Mouse (Mus musculus) gastrocnemius, postnatal 25 days (tissue): ENCODE measurements around the gene Rbck1. TPM values are rescaled to one million over a fixed set of nuclear protein-coding genes. Genes with fewer than 3 reads are reported as not detected.

ENCODE experiments used
- DNase-seq: peaks from one replicate; pipeline ENCODE4 v3.0.0; 2022
- total RNA-seq, 2 experiments: library from RNA; stranded (reverse); gene quantifications; 1 replicate in 1 of 2; 2 replicates in 1 of 2; pipeline ENCODE4 v1.2.3; 2021

The Rbck1 gene
- total RNA-seq, 2 experiments from 2014 or later = 26.6 to 32.2 TPM

DNA sequence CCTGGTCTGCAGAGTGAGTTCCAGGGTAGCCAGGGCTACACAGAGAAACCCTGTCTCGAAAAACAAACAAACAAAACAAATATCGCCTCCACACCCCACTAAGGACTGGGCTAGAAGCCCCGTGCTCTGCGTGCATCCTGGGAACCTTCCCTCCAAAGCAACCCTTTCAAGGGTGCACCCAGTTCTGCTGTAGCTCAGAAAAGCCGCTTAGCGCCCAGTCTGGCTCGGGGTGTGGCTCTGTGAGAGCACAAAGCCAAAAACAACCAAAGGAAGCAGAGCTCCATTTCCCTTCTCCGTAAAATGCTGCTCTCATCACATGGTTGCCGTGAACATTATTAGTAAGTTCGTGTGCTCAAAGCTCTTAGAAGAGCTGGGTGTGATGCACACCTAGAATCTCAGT, 11.9 kb upstream of the Rbck1 start:
- DNase-seq = no peak

DNA sequence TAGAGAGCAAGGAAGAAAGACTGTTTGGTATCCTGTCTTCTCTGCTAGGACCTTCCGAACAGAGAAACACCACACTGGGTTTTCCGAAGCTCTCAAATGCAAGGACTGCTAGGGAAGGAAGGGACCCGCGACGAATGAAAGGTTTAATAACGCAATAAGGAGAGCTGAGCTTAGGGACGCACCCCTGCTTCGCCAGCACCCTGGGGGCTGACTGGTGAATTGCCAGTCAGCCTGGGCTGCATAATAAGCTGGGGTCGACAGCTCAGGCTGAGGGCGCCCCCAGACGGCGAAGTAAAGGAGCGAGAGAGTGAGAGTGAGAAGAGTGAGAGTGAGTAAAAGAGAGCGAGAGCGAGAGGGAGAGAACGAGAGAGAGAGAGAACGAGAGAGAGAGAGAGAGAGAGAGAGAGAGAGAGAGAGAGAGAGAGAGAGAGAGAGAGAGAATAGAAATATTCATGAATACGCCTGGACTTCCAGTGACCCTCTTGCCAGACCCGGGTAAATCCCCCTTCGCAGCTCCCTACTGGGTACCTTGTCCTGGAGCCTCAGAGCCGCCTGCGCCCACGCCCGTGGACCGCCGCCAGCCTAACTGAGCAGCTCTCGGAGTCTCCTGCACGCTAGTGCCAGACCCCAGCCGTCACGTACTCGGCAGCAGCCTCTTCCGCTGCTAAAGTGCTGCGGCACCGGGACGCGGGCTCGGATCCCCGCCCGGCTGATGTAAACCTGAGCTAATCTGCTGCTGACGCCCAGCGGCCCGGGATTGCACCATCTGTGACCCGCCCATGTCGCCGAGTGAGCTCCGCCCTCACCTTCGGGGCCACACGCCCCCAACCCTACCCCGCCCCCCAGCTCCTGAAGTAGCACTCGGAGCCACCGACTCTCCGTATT, 11.1 kb upstream of the Rbck1 start, which contains the start of gene Trib3:
TSS of gene Trib3 (minus strand) at position 704 of the 885 bp plus-strand sequence.
- DNase-seq = peak; percentile 77

DNA sequence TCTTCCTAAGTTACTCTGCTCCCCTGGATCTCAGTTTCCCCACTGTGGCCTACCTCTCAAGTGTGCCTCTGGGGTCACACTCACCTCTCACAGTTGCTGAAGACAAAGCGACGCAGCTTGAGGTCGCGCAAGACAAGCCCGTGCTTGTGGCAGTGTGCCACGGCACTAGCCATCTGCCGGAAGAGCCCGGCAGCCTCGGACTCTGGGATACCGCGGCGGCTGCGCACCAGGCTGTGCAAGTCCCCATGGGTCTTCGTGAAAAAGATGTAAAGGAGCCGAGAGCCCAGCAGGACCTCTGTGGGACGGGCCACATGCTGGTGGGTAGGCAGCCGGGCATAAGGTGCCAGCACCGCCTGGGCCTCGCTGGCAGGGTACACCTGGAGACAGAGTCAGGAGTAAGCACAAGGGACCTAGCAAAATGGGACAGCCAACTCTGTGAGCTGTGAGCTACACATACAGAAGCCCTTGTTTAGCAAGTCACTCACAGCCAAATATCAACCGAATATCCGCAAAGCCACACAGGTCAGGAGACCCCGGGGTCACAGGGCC, 7.3 kb upstream of the Rbck1 start:
- no peak for DNase-seq

DNA sequence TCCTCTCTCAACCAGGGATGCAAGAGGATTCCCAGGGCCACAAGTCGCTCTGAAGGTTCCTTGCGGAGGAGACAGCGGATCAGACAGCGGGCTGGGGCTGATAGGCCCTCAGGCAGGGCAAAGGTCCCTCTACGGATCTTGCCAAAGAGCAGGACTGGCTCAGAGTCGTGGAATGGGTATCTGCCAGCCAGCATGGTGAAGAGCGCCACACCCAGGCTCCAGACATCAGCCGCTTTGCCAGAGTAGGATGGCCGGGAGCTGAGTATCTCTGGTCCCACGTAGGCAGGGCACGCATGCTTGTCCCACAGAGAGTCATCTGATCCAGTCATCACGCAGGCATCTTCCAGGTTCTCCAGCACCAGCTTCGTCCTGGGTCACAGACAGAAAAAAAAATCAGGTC, 5.9 kb upstream of the Rbck1 start:
- no peak for DNase-seq

DNA sequence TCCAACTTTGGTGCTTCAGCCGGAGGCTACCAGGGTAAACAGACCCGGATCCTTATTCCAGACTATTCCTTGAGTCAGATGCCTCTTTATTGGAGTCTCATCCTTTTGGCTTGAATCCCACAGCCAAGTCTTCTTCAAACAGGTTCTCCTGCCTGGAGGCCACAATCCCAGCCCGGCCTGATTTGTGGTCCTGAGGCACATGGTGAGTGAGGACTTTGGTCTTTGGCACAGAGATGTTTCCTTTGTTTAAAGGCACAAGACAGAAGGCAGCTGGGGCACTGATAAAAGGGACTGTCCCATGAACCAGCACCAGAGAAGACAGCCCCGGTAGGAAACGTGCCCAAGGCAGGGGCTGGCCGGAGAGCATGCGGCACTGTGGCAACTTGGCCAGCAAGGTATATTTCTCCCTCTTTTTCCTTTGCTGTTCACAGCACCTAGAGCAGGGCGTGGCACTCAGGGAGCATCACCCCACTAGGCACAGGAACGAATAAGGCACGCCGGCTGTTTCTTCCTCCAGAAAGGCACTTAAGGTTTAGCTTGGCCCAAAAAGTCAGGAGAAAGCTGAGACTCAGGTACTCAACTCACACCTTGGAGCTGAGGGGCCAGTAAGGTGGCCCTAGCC, 5.2 kb upstream of the Rbck1 start:
- DNase-seq = no peak

DNA sequence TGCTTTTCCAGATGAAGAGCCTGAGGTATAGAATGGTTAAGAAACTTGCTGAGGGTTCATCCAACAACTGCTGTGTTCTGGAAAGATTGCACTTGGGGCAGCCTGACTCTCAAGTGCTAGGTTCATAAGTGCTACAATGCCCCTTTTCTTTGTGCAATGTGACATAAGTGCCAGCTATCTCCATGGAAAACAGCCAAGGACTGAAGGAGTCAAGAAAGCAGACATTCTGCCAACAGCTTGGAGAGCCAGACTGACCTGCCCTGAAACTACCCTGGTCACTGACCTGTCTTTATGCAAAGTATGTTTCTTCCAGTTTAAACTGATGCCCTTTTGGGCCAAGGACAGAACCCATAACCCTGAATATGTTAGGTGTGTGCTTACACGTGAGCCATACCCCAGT, 4.4 kb upstream of the Rbck1 start:
- no peak for DNase-seq

DNA sequence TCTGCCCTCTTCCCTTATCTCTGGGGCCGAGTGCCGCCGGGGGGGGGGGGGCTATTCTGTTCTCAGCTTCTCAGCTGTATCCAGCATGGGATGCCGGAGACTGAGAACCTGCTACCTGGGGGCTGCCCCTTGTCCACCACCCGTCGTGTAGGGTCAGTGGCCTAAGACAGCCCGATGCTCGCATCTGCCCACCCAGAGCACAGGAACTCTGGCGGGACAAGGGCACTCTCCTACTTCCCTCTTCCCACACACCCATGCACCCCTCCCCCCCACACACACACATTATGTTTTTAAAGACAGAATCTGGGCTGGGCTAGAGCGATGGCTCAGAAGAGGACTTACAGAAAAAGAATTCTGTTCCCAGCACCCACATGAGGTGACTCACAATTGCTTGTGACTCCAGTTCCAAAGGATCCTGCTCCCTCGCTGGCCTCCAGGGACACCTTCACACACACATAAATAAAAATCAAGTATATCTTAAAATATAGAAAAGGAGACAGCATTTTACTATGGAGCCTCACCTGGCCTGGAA, 2.9 kb upstream of the Rbck1 start:
- no peak for DNase-seq

DNA sequence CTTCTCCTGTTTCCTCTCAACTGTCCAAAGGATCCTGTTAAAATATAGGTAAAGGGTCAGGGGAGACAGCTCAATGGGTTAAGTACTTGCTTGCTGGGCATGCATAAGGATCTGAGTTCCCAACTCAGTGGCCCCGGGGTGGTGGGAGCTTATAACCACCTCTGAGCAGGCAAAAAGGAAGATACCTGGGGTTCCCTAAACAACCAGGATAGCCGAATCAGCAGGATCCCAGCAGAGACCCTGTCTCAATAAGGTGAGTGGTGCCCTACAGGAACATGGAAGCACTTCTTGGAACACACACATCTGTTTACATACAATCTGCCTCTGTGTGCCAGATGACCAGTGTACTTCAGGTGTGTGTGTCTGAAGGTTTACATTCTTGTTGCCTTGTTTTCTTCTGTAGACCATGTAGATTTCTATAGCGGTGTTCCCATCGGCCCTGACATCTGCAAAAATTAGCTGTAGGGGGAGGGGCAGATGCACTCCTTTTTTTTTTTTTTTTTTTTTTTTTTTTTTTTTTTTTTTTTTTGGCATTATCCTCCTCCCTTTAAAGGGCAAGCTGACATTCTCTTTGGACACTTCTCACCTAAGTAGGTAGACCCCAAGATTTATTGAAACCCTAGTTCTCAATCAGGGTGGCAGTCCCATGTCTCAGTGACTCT, 1.0 kb upstream of the Rbck1 start:
- DNase-seq = no peak

DNA sequence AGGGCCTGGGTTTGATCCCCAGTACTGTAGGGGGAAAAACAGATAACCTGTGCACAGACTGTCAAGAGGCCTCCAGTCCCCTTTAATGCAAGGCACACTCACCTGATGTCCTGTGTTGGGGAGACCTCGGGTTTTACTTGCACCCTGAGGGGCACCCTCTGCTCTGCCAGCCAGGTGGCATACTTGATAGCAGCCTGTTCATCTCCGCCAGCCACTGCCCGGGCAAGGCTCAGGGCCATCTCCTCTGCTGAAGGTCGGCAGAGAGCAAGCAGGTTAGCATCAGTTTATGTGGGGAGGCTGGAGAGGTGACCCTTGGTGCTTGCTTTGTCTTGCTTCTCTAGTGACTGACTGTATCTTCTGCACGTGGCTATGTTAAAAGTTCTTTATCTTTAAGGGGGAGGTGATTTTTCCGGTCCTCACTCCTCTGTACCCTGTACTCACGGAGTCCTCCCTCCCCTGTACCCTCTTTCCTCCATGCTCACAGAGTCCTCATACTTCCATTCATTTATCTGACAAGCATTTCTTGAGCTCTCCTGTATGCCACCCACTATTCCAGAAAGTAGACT, 1.5 kb downstream of the Rbck1 start:
- DNase-seq = no peak

DNA sequence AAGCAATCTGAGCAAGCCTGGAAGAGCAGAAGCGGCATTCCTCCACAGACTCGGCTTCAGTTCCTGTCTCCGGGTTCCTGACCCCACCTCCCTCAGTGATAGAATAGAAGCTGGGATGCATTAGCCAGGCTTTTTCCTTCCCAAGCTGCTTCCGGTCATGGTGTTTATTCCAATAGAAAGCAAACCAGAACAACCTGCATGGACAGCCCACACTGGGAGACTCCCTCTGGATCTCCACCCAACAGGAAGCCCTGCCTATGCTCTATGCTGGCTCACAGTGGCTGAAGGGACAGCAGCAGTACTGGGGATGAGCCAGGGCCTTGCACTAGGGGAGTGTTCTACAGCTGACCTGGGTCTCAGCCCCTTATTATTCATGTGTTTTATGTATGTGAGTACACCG, 4.5 kb downstream of the Rbck1 start:
- no peak for DNase-seq

DNA sequence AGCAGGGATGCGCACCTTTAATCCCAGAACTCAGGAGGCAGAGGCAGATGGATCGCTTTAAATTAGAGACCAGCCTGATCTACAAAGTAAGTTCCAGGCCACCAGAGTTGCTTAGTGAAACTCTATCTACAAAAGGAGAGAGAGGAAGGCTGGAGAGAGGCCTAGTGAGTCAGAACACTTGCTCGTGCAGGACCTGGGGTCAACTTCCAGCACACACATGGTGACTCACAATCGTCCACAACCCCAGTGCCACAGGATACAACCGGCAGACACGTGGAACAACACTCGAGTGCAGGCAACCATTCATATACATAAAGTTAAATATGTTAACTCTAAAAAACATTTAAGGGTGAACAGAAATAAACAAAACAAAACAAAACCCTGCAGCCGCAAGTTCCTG, 5.8 kb downstream of the Rbck1 start:
- no peak for DNase-seq

DNA sequence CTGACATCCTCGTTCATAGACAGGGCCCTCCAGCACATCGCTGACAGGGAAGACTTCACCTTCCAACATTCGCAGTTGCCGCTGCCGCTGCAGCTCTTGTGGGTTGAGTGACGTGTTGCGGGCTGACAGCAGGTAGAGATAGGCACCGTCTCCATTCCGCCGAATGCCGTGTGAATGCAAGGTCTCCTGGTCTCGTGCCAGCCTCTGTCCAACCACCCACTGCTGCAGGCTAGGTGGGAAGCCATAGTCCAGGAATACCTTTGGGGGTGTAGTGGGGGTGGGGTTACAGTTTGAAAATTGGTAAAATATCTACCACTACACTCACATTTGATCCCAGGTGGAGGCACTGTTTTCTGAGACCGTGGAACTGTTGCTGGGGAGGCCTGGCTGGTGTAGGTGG, 6.3 kb downstream of the Rbck1 start:
- no peak for DNase-seq

DNA sequence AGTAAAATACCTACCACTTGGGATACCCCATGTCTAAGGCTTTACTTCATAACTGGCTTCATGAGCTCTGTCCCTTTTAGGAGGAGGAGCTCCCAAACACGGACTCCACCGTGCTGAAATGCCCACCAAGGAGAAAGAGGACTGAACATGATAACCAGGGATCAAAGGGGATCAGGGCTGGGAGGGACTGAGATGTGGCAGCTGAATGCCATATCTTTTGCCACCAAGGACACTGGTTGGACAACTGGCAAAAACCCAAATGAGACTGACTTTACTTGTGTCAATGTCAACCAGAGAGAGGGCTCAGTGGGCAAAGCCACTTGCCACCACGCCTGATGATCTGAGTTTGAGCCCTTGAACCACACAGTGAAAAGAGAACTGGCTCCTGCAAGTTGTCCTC, 7.6 kb downstream of the Rbck1 start:
- no peak for DNase-seq

DNA sequence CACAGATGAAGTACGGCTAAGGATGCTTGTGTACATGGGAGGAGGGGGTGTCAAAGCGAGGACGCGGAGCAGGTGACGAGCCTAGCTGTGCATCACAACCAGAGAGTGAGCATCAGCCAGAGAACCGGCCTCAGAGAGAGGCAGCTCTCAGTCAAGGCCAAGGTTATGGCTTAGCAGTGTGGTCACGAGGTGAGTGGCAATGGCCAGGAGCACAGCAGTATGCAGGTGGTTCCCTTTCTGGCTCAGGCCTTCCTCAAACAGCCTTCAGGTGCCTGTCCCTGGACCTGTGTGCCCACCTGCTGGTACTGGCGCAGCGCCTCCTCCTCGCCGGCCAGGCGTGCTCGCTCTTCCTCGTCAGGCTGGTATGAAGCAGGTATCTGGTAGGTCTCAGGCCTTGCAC, 8.5 kb downstream of the Rbck1 start:
- DNase-seq = no peak

DNA sequence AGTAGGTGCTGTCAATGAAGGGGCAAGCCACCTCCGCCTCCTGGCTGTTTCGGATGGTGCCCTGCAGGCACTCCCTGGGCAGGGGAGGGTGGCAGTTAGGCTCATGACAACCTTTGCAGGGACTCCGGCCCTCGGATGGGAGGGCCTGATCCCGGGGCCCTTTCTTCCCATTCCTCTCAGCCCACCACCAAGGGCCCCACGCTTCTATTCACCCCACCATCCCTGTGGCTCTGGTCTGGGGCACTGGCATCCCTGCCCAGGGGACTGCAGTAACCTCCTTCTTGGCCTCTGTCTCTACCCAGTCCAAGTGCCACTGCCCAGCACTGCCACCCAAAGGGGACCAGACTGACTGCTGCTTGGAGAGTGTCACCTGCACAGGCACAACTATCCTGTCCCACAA, 10.3 kb downstream of the Rbck1 start:
- DNase-seq = no peak

DNA sequence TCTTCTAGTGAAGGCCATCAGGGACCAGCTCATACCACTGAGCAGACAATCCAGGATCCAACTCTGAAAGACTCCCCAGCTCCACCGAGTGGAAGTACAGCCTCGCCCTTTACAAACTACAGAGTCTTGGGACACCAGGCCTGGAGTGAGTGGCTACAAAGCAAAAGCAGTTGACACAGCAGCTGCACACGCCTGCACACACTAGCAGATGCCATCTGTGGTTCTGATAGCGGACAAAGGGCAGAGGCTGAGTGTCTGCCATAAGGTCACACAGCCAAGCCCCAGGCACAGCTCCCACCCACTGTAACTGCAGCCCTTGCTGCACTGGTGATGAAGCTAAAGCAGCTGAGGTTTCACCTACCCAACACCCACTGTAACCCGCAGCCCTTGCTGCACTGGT, 10.9 kb downstream of the Rbck1 start:
- DNase-seq = no peak

DNA sequence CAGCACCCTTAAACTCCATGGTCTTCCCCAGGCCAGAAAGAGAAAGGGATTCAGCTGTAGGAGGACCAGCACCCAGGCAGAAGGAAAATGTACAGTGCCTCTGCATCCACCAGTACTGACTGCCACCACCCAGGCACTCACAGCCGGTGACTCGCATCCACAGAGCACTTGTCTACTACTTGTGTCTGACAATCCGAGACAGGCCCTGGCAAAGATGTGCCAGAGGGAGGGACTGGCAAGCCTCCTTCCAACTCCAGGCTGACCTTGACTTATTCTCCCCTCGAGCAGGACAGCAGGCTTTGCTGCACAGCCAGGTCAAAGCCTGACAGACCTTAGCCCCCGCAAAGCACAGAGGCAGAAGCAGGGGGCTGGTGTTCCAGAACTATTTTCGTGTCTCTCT, 15.4 kb downstream of the Rbck1 start:
- DNase-seq = no peak

DNA sequence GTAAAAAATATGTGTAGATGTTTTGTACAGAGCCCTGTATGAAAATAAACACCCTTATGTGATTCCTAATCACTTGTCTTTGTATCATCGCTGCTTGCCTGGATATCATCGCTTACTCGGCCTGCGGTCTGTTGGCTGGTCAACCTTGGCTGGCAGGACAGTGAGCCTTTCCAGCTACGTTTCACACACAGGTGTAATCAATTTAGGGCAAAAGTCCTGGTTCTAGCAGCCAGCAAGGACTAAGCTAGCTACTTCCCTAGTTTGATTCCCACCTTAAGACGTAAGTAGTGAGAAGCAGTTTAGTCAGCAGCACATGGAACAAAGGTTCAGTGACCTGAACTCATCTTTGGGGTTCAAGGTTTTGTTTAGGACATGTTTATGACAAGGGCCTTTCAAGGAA, 18.5 kb downstream of the Rbck1 start:
- no peak for DNase-seq

DNA sequence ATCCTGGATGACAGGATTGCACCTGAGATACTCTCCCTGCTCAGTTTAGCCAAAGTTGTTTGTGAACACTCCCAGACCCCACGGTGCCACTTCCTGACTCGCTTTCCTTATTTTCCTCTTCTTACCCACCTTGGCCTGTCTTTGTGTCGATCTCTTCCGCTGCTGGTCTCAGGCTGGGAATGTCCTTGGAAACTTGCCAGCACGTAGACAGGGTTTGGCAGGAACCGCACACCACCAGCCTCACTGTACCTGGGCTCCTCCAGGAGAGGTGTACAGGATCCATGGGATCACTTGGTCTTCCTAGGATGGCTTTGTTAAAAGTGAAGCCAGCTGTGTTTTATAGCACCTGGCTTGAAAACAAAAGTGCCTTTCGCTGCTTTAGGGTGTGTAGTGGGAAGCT, 19.5 kb downstream of the Rbck1 start:
- DNase-seq = no peak

DNA sequence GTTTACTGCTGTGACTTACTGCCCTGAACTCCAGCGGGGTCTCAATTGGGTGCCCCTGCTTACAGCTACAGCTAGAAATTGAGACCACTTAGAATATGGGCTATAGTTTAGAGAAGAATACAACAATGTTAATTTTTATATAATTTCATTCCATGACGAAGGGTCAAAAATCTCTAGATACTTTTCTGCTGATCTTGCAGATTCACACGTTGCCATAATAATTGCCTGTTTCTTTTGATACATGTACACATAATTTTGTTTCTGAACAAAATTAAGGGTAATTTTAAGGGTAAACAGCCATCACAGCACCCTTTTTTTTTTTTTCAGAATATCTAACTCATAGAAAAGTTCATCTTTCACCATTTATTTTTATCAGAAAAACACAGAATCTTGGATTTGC, 25.3 kb downstream of the Rbck1 start:
- DNase-seq = no peak

DNA sequence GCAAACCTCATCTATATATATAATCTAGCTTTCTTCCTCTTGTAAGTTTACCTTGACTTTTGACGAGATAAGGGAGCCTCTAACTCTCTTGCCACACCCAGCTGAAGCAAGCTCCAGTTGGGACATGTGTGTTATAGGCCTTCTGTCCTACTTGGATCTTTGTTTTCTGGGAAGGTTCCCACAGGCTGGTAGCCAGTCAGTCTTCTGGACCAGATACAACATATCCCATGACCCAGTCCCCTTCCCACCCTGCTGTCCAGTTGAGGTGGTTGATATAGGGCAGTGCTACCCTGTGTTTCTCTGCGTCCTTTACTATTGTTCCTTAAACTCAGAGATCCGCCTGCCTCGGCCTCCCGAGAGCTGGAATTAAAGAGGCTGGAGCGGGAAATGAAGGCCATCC, 27.0 kb downstream of the Rbck1 start:
- DNase-seq = no peak

DNA sequence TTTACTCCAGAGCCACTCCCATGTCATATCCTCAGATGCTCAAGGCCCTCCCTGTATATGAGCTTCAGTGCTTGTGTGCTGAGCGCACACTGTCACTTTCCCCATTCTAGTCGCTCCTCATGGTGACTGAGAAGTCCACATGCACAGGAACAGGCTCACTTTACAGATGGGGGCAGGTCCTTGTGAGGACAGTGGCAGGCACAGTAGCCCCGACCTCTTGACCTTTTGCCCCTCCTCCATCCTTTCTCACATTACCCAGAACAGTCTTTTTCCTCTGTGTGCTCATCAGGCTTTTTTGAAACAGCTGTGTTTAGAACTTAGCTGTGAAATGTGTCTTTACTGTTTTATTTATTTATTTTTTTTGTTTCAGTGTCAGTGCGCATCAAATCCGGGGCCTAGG, 28.7 kb downstream of the Rbck1 start:
- no peak for DNase-seq

DNA sequence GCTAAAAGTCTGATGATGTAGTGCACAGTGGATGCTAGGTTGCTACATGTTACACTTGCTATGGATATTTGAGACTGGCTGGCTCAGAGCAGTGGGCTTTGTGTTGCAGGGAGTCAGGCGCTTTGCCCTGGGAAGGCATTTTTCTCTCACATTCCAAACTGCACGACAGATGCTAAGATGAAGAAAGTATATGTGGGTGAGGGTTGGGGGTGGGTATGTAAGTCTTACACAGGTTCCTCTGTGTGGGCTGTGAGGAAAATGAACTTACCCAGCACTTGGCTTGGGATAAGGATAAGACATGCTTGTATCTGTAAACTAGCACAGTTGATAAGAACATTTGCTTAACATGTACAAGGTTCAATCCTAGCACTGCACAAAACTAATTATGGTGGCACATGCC, 29.6 kb downstream of the Rbck1 start:
- DNase-seq = no peak
